Mouse (Mus musculus) liver, embryonic 15.5 days (tissue): Measurements from ENCODE around the gene Emid1. TPM values are rescaled to one million over a fixed set of nuclear protein-coding genes. Genes with fewer than 3 reads are reported as not detected.

Experiments used
- ATAC-seq: fragments of 200-750 bp; cut with Nextera tagmentation; 2 replicates; pipeline ENCODE4 v1.8.0; 2017; ENCODE audit warnings: moderate number of reproducible peaks, mild to moderate bottlenecking, moderate library complexity; ENCODE audit not compliant: insufficient read depth
- H3K27ac ChIP-seq: fragments of 300-500 bp; sonication (generic); replicated peaks from 2 replicates; pipeline ENCODE4 v1.5.1; 2015; ENCODE audit warnings: mild to moderate bottlenecking, inconsistent platforms
- H3K27me3 ChIP-seq: fragments of 300-500 bp; sonication (generic); 2 replicates; pipeline ENCODE4 v1.6.1; 2015; ENCODE audit warnings: mild to moderate bottlenecking, inconsistent platforms
- H3K36me3 ChIP-seq: fragments of 300-500 bp; sonication (generic); replicated peaks from 2 replicates; pipeline ENCODE4 v1.6.1; 2015; ENCODE audit warnings: moderate library complexity, mild to moderate bottlenecking, inconsistent platforms
- H3K4me1 ChIP-seq: fragments of 300-500 bp; sonication (generic); replicated peaks from 2 replicates; pipeline ENCODE4 v1.6.1; 2015; ENCODE audit warnings: inconsistent platforms
- H3K4me2 ChIP-seq: fragments of 300-500 bp; sonication (generic); 2 replicates; pipeline ENCODE4 v1.6.1; 2015; ENCODE audit warnings: moderate library complexity, mild to moderate bottlenecking, inconsistent platforms
- H3K4me3 ChIP-seq: fragments of 300-500 bp; sonication (generic); replicated peaks from 2 replicates; pipeline ENCODE4 v1.5.1; 2015; ENCODE audit warnings: mild to moderate bottlenecking, inconsistent platforms
- H3K9ac ChIP-seq: fragments of 300-500 bp; sonication (generic); 2 replicates; pipeline ENCODE4 v1.6.1; 2015; ENCODE audit warnings: moderate library complexity, mild to moderate bottlenecking, inconsistent platforms
- H3K9me3 ChIP-seq: fragments of 300-500 bp; sonication (generic); replicated peaks from 2 replicates; pipeline ENCODE4 v1.6.1; 2016; ENCODE audit warnings: inconsistent platforms
- WGBS: fragments of 180-500 bp; shearing (Covaris S2); methylation state at CpG from one replicate; pipeline ENCODE4 v1.1.7; 2015; ENCODE audit warnings: mixed read lengths; ENCODE audit not compliant: insufficient replicate concordance; 5-methylcytosine and 5-hydroxymethylcytosine counted together
- polyA plus RNA-seq: library from polyadenylated mRNA; unstranded; fragments of >200 nt; fragmentation: Nextera tagmentation; extraction: Ambion mirVana; gene quantifications from 2 replicates; pipeline ENCODE4 v1.2.1, GENCODE M21; 2015

The Emid1 gene
- polyA plus RNA-seq, 1 experiment from 2014 or later: 3.5 TPM

DNA sequence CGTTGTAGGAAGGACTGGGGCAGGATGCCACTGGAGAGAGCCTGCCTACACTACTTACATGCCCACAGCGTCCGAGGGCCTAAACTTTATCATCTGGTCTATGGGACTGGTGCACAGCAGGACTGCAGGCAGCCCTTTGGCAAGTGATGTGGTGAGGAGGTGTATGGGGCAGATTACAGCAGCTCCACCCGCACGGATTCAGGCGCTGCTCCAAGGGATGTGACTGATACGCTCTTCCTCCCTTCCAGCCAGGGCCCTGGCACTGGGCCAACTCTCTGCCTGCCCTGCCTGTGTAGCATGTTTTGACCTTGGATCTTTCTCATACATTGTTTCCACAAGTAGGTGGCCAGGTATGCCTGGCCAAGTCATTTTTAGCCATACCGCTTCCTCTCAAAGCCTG is 11.4 kb downstream of the Emid1 start:
- no peaks in the 10 kb centered on the region for H3K36me3 ChIP-seq
- no peak overlapping the region for H3K9ac ChIP-seq
- 42% methylated on average over 8 of the region's 8 CpGs for WGBS
- H3K9me3 ChIP-seq: no peaks in the 10 kb centered on the region
- H3K4me3 ChIP-seq: no peak overlapping the region
- H3K4me1 ChIP-seq: peaks cover 25% of the 10 kb centered on the region
- H3K4me2 ChIP-seq: no peak overlapping the region
- H3K27ac ChIP-seq: no peak overlapping the region
- no peaks in the 10 kb centered on the region for H3K27me3 ChIP-seq
- 0 out of 2 replicates have a peak, but pooled peaks have one; percentile 29 for ATAC-seq

DNA sequence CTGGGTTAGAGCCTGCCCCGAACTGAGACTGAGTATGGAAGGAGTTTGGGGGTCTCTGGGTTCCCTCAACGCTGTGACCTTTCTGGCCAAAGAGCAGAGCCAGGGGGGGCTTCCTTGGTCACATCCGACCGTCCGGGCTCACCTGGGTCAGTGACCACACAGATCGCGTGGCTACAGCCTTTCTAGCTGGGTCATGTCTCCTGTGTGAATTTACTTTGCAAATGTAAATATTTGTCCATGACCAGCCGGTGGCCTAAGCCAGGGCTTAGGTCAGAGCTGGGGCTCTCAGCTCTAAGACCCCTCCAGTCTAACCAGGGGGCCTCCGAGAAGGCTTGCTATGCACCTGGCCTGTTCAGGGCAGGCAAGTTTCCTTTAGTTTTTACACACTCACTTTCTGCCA is 12.7 kb downstream of the Emid1 start:
- peak; percentile 57 for ATAC-seq
- H3K4me1 ChIP-seq: peaks cover 25% of the 10 kb centered on the region
- H3K27ac ChIP-seq: no peak overlapping the region
- H3K27me3 ChIP-seq: no peaks in the 10 kb centered on the region
- H3K4me3 ChIP-seq: no peak overlapping the region
- no peak overlapping the region for H3K9ac ChIP-seq
- H3K4me2 ChIP-seq: peak overlapping the region; percentile 17; the same call in 1 of the 2 replicates
- H3K36me3 ChIP-seq: no peaks in the 10 kb centered on the region
- 69% methylated on average over 9 of the region's 9 CpGs for WGBS
- H3K9me3 ChIP-seq: no peaks in the 10 kb centered on the region

DNA sequence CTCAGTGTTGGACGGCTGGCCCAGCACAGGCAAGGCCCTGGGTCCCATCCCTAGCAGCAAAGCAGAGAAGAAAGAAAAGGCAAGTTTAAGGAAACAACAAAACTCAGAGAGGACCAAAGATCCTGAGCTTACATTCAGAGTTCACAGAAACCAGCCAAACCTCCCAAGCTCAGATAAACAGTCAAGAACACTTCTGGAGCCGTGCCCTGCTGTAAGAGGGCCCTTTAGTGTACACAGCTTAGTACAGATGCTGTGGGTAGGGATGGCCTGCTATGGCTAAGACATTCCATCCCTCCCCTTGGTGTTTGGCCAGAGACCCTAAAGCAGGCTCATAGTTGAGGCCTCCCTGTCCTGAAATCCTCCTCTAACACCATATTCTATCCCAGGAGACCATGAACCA is 13.4 kb downstream of the Emid1 start:
- Histone ChIP-seq H3K4me1 (peaks cover 25% of the 10 kb centered on the region), H3K27me3 (no peaks in the 10 kb centered on the region), H3K4me2 (no peak overlapping the region), H3K4me3 (no peak overlapping the region), H3K27ac (no peak overlapping the region), H3K36me3 (no peaks in the 10 kb centered on the region), H3K9ac (no peak overlapping the region), H3K9me3 (no peaks in the 10 kb centered on the region)
- no peak for ATAC-seq
- 57% methylated on average over 2 of the region's 2 CpGs for WGBS

DNA sequence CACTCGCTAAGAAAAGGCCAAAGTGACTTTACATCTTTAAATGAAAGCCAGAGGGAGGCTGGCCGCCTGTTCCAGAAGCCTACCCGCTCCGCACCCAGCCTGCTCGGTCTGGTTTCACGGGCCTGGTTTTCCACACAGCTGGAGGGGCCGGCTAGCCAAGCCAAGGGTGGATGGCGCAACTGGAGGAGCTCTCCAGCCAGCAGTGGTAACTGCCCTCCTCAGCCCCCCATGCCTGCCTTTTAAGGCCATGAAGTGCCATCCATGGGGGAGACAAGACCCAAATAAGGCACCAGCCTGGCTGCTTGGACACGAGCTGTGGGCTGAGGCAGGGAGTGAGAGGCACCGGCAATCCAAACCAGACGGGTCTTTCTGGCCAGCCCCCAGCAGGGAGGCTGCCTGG is 16.1 kb downstream of the Emid1 start:
- Histone ChIP-seq H3K27ac (no peak overlapping the region), H3K4me3 (no peak overlapping the region), H3K36me3 (no peaks in the 10 kb centered on the region), H3K4me2 (no peak overlapping the region), H3K4me1 (peaks cover 19% of the 10 kb centered on the region), H3K9me3 (no peaks in the 10 kb centered on the region), H3K27me3 (no peaks in the 10 kb centered on the region), H3K9ac (no peak overlapping the region)
- 70% methylated on average over 11 of the region's 11 CpGs for WGBS
- ATAC-seq: no peak

DNA sequence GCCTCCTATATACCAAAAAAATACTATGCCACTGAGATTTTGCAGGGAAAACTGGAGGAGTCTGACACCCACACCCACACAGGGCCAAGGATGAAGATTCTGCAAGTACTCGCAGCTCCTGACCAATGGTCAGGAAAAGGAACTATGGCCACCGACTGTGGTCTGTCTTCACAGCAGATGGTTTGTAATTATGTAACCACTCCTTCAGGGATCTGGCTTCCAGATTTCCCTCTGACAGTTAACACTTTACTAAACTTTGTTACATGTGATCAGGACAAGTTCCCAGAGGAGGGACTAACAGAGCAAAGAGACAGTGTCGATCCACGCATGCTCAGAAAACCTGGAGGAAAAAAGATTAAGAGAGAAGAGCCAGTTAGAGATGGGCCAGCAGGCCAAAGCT is 19.3 kb downstream of the Emid1 start:
- no peaks in the 10 kb centered on the region for H3K4me1 ChIP-seq
- no peak overlapping the region for H3K4me3 ChIP-seq
- H3K27ac ChIP-seq: no peak overlapping the region
- H3K36me3 ChIP-seq: no peaks in the 10 kb centered on the region
- no peaks in the 10 kb centered on the region for H3K9me3 ChIP-seq
- H3K4me2 ChIP-seq: no peak overlapping the region
- no peaks in the 10 kb centered on the region for H3K27me3 ChIP-seq
- no peak overlapping the region for H3K9ac ChIP-seq
- ATAC-seq: no peak
- WGBS: 52% methylated on average over 4 of the region's 4 CpGs

DNA sequence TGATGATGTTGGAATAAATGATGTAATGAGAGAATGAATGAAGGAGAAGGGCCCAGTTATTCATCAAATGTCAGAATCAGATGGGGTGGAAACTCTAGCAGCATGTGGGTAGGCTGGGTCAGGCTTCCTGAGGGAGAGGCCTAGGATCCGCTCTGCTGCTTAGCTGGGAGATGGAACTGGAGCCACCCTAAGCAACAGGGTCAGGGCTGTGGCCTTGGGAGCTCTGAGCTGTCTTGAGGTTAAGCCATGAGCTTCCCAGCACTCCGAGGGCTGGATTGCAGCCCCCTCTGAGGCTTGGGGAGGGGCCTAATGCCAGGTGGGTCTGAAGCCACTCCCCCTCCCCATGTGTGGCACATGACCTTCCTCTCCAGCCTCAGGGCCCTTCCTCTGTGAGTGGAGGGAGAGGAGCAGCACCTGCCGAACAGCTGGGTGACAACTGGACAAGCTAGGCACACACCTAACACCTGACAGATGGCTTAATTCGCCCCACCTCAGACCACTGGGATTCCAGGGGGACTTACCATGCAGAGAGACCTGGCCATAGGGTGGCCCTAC is 21.9 kb downstream of the Emid1 start:
- WGBS: 67% methylated on average over 4 of the region's 4 CpGs
- no peaks in the 10 kb centered on the region for H3K27me3 ChIP-seq
- no peaks in the 10 kb centered on the region for H3K9me3 ChIP-seq
- H3K27ac ChIP-seq: no peak overlapping the region
- H3K4me1 ChIP-seq: no peaks in the 10 kb centered on the region
- H3K9ac ChIP-seq: no peak overlapping the region
- H3K4me2 ChIP-seq: no peak overlapping the region
- no peak overlapping the region for H3K4me3 ChIP-seq
- no peaks in the 10 kb centered on the region for H3K36me3 ChIP-seq
- ATAC-seq: no peak

DNA sequence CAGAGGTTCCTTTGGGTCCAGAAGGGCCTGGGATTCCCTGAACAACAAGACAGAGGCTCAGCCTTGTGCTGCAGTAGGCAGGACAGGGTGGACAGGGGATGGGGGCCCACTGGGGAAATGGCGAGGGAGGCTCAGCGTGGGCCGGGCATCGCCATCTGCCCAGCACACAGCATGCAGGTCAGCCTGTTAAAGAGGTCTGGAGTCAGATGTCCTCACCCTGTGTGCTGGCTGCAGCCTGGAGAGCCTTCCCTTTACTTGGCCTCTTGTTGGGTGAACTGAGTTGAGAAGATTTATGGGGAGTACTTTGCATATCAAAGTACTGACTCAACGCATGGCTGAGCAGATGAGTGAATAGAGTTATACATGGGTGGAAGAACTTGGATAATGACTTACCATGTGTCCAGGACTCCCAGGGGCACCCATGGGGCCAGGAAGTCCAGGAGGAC is 23.0 kb downstream of the Emid1 start:
- 75% methylated on average over 5 of the region's 5 CpGs for WGBS
- Histone ChIP-seq H3K4me1 (no peaks in the 10 kb centered on the region), H3K36me3 (no peaks in the 10 kb centered on the region), H3K4me2 (no peak overlapping the region), H3K27me3 (no peaks in the 10 kb centered on the region), H3K9ac (no peak overlapping the region), H3K9me3 (no peaks in the 10 kb centered on the region), H3K4me3 (no peak overlapping the region), H3K27ac (no peak overlapping the region)
- ATAC-seq: no peak

DNA sequence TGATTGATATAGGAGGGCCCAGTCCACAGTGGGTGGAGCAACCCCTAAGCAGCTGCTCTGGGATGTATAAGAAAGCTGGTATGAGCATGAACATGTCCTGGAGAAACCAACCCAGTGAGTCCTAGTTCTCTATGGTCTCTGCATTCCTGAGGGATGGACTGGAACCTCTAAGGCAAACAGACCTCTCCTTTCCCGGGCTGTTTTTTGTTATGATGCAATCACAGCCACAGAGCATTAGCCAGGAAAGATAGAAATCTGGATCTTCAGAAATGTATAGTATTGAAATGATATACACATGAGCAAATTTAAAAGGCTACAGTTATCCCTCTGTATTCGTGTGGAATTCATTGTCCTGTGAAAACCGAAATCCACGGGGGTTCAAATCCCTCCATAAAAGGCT is 26.3 kb downstream of the Emid1 start:
- Histone ChIP-seq H3K4me1 (no peaks in the 10 kb centered on the region), H3K27ac (no peak overlapping the region), H3K9me3 (no peaks in the 10 kb centered on the region), H3K36me3 (no peaks in the 10 kb centered on the region), H3K4me3 (no peak overlapping the region), H3K4me2 (no peak overlapping the region), H3K9ac (no peak overlapping the region), H3K27me3 (no peaks in the 10 kb centered on the region)
- WGBS: 62% methylated on average over 4 of the region's 4 CpGs
- no peak for ATAC-seq

DNA sequence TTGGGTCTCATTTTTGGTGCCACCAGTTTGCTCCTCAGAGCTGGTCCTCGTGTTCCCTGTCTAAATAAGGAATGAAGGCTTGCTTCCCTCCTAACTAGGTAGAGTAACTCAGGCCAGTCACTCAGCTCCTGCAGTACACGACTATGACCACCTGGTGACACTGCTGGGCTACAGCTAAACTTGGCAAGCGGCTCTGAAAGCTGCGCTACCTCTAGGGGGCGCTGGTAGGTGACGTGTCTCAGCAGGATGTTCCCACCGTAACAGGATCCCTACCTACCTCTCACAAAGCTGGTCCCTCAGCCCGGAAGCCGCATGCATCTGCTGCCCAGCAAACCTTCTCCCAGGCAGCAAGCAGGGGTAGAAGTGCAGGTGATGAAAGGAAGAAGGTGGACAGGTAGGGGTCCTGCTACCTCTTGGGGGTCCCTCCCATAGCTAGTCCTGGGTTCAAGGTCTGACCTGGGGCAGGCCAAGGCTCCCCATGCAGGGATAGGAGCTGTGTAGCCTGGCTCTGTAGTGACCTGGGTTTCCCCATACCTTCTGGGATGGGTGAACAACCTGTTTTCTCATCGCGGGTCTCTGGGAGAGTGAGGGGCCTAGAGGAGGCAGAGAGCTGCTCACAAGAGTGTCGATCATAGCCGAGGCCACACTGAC is 37.0 kb downstream of the Emid1 start:
- Histone ChIP-seq H3K9me3 (no peaks in the 10 kb centered on the region), H3K36me3 (no peaks in the 10 kb centered on the region), H3K9ac (no peak overlapping the region), H3K4me1 (no peaks in the 10 kb centered on the region; the same call in 1 of the 2 replicates), H3K27me3 (no peaks in the 10 kb centered on the region), H3K27ac (no peak overlapping the region), H3K4me3 (no peak overlapping the region), H3K4me2 (no peak overlapping the region)
- peak; percentile 43 for ATAC-seq
- 30% methylated on average over 13 of the region's 13 CpGs for WGBS

DNA sequence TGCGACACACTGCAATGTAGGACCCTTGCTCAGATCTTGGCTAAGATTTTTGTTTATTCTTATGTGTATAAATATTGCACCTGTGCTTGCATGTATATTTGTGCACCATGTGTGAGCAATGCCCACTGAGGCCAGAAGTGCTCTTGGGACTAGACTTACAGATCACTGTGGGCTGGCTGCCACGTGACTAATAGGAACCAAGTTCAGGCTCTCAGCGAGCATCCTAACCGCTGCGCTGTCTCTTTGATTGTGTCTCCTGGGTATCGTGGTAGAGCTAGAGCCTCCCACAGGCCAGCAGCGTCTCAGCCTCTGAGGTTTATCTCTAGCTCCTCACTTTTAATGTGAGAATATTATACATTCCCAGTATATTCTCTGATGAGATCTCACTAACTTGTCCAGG is 38.4 kb downstream of the Emid1 start:
- Histone ChIP-seq H3K27ac (no peak overlapping the region), H3K4me2 (no peak overlapping the region), H3K27me3 (no peaks in the 10 kb centered on the region), H3K9ac (no peak overlapping the region), H3K4me1 (no peaks in the 10 kb centered on the region; the same call in 1 of the 2 replicates), H3K4me3 (no peak overlapping the region), H3K36me3 (no peaks in the 10 kb centered on the region), H3K9me3 (no peaks in the 10 kb centered on the region)
- ATAC-seq: no peak
- WGBS: 76% methylated on average over 7 of the region's 7 CpGs

DNA sequence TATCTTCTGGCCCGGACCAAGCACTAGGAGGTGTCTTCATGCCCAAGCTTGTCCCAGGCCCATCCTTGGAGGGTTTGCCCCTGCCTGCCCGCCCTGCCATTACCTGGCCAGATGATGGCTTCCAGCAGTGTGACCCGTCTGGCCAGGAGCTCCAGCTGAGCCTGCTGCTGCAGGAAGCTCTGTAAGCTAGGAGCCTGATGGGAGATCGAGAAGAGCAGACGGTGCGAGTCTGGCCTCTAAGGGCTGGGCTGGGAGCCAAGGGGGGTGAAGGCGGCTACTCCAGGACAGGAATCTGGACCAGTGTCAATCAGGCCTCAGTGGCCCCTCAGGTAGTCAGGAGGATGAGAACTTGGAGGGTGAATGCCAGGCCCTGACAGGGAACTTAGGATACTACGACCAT is 42.6 kb downstream of the Emid1 start:
- ATAC-seq: no peak
- H3K9me3 ChIP-seq: no peaks in the 10 kb centered on the region
- no peak overlapping the region for H3K27ac ChIP-seq
- H3K9ac ChIP-seq: no peak overlapping the region
- H3K4me3 ChIP-seq: no peak overlapping the region
- H3K36me3 ChIP-seq: peaks cover 5% of the 10 kb centered on the region; the same call in 1 of the 2 replicates
- H3K4me1 ChIP-seq: no peaks in the 10 kb centered on the region
- no peak overlapping the region for H3K4me2 ChIP-seq
- no peaks in the 10 kb centered on the region for H3K27me3 ChIP-seq
- WGBS: 74% methylated on average over 8 of the region's 8 CpGs
